Mouse (Mus musculus) gastrocnemius, postnatal 4 days (tissue): ENCODE data around the gene Wnt5b. TPM values are rescaled to one million over a fixed set of nuclear protein-coding genes. Genes with fewer than 3 reads are reported as not detected.
A peak's percentile ranks its signal among the peaks of the same experiment; 100 is the strongest.
"Not testable (repeated sequence)": the region's sequence is repeated elsewhere in the genome, so short reads cannot be mapped to it uniquely, and the experiment has no call there.

Experiments used
- DNase-seq, 2 experiments: peaks; one replicate each; pipeline ENCODE4 v3.0.0; 2021 to 2022; ENCODE audit warnings: low spot score in 2 of 2, mixed read lengths in 2 of 2
- total RNA-seq, 2 experiments: library from RNA; stranded (reverse); gene quantifications; 2 replicates each; pipeline ENCODE4 v1.2.3; 2021

Gene Wnt5b
- total RNA-seq, 2 experiments from 2014 or later: 4.4 to 4.9 TPM

DNA sequence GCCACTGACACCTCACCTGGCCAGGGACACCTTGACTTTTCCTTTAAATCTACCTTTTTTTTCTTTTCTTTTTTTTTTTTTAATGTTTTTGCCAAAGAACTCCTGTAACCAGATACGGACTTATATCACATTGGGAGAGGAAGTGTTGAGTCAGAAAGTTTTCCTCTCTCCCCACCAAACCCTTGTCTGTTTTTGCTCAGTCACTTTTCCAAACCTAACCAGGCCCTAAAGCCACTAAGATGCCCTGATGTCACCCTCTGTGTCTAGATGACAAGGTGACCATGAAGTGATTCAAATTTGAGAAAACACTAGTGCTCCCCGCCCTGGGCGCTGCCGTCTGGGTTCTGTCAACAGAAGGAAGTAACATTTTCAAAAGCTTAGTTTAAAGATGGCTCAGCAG is 85.1 kb downstream of the Wnt5b start:
- DNase-seq: no peak

DNA sequence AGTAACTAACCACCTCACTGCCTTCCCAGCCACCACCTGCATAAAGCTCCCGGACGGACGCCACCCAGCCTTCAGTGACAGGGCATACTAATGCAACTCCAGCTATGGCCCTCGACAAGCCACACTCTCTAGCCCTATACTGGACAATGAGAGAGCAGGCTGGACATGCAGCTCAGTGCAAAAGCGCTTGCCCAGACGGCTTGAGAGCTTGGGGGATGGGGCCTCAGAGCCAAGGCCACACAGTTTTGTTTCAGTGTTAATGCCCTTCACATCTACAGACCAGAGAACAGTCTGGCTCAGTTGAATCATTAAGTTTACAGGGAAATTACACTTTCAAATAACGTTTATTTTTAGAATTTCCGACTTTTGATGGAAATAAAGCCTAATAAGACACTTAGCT is 86.0 kb downstream of the Wnt5b start:
- no peak for DNase-seq

GRCm38 (mm10) chr6:119451981-119452499 is 92.1 kb downstream of the Wnt5b start:
- peak; percentile 50 to 72 for DNase-seq

DNA sequence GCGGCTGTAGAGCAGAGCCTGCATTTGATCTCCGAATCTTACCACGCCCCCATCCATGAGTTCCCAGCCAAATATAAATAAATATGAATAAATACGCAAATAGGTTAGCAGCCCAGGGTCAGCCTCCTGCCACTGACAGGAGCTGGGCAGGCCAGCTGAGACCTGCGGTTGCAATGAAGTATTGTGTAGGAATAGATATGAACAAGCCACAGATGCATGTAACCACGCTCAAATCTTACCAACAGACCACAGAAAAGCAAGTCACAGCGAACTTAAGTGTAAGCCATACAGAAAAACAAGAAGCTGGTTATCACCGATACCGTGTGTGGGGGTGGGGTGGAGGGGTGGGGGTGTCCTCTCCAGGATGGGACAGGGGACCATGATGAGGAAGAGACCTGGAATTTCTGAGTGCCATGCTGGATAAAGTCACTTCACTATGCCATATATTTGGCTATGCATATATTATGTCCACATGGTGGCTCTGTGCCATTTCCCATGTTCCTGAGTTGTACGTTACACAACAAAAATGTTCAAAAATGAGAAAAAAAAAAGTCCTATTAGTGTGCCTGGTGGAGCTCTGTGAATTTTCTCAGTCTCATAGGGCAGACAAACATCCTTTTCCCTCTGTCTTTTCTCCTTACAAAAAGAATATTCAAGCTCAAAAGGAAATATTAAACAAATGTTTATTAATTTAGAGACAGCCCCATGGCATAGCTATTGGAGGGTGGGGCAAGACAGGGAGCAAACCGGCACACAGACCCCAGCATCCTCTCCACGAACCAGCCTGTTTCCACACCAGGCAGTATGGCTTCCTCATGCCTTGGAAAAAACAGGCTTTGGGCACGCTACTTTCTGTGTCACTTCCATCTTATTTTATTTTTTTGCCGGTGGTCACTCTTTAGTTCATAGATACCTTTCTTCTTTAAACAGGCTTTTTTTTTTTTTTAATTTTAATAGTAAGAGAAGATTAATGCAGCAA is 92.9 kb downstream of the Wnt5b start:
- DNase-seq: no peak

GRCm38 (mm10) chr6:119449060-119449499 is 95.1 kb downstream of the Wnt5b start:
- DNase-seq: peak; percentile 46 to 67

GRCm38 (mm10) chr6:119448321-119449059 is 95.7 kb downstream of the Wnt5b start:
- DNase-seq: no peak

- no peak for DNase-seq
These were observed 98.2 kb downstream of the Wnt5b start for GRCm38 (mm10) chr6:119445671-119446607.

- peak; percentile 51 to 75 for DNase-seq
These were observed 100.2 kb downstream of the Wnt5b start for GRCm38 (mm10) chr6:119443742-119444645.

DNA sequence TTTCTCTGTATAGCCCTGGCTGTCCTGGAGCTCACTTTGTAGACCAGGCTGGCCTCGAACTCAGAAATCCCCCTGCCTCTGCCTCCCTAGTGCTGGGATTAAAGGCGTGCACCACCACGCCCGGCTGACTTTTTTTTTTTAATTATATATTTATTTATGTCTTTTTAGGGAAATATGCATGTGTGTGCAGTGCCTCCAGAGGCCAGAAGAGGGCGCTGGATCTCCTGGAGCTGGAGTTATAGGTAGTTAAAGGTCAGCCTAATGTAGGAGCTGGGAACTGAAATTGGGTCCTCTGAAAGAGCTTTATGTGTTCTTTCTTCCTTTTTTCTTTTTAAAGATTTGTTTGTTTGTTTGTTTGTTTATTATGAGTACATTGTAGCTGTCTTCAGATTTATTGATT is 101.4 kb downstream of the Wnt5b start:
- DNase-seq: not testable (repeated sequence)

GRCm38 (mm10) chr6:119437894-119438761 is 106.0 kb downstream of the Wnt5b start:
- DNase-seq: no peak

GRCm38 (mm10) chr6:119434394-119434793 is 109.8 kb downstream of the Wnt5b start:
- DNase-seq: no peak

GRCm38 (mm10) chr6:119431751-119432324 is 112.3 kb downstream of the Wnt5b start:
- no peak for DNase-seq

DNA sequence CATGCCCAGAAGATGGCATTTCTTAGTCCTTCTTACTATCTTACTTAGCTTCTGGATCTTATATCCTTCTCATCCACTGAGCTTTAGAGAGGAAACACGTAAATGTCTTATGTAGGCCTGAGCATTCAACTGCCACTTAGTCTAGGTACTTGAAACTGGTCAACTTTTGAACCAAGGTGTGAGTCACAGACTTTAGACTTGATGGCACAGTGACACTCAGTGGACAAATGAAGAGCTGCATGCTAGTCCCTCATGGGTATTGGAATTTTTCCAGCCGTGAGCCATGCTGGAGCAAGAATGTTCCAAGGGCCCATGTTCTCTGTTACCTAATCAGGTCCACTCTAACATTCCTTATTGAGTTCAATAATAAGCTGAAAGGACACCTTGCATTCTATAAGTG is 113.6 kb downstream of the Wnt5b start:
- DNase-seq: peak in 1 of 2 experiments; percentile 40

GRCm38 (mm10) chr6:119429311-119429710 is 114.8 kb downstream of the Wnt5b start:
- DNase-seq: no peak

DNA sequence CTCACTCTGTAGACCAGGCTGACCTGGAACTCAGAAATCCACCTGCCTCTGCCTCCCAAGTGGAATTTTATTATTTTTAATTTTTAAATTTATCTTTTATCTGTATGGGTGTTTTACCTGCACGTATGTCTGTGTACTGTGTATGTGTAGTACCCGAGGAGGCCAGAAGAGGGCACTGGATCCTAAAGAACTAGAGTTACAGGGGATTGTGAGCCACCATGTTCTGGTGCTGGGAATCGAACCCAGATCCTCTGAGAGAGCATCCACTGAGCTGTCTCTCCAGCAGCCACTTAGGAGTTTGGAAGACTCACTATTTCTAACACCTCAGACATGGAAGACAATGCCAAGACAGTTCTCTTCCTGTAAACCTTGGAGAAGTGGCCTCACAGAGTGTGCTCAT is 115.5 kb downstream of the Wnt5b start:
- no peak for DNase-seq

- no peak for DNase-seq
These were observed 123.1 kb downstream of the Wnt5b start for GRCm38 (mm10) chr6:119421001-119421400.

DNA sequence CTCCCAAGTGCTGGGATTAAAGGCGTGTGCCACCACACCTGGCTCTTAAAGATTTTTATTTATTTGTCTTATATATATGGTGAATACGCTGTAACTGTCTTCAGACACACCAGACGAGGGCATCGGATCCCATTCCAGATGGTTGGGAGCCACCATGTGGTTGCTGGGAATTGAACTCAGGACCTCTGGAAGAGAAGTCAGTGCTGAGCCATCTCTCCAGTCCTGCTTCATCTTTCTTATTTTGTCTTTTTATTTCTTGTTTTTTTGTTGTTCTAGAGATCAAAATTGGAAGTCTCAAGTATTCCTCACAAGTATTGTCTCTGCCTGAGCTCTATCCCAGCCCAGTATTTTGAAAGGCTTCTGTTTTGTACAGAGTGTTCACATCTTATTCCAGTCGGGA is 123.8 kb downstream of the Wnt5b start:
- DNase-seq: no peak

DNA sequence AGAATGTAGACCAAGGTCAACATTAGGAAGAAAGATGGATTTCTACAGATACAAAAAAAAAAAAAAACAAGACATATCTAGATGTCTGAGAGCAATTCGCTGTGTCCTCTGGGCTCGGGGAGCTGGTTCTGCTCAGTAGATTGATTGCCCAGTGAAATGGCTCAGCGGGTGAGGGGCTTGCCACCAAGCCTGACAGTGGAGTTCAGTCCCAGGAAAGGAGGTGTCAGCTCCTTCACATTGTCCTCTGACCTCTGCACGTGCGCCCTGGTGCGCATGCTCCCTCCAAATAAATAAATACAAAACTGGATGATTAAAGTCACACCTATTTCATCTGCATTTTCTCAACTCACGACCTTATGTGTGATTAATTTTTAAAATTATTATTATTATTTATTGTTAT is 124.7 kb downstream of the Wnt5b start:
- no peak for DNase-seq
